Mouse (Mus musculus): ENCODE data around the gene Olfr548-ps1. TPM values are rescaled to one million over a fixed set of nuclear protein-coding genes. Genes with fewer than 3 reads are reported as not detected.

The Olfr548-ps1 gene
- total RNA-seq, 2 experiments from 2014 or later: not detected

- no peak for ATAC-seq (replicated peaks; ENCODE audit: poor library complexity, severe bottlenecking)
Measured at GRCm38 (mm10) chr7:102571142-102571541, 30.4 kb downstream of the Olfr548-ps1 start, which contains the start of gene Olfr550. TSS of gene Olfr550 (plus strand) at chr7:102571442.

GRCm38 (mm10) chr7:102573174-102573830, 32.6 kb downstream of the Olfr548-ps1 start:
- ATAC-seq (replicated peaks; ENCODE audit: poor library complexity, severe bottlenecking): no peak

GRCm38 (mm10) chr7:102575998-102576397, 35.3 kb downstream of the Olfr548-ps1 start:
- ATAC-seq (replicated peaks; ENCODE audit: poor library complexity, severe bottlenecking): no peak; the same call in 1 of the 2 replicates

GRCm38 (mm10) chr7:102591786-102592185, 51.1 kb downstream of the Olfr548-ps1 start, which contains the start of gene Olfr551:
TSS of gene Olfr551 (minus strand) at chr7:102591886.
- ATAC-seq (replicated peaks; ENCODE audit: poor library complexity, severe bottlenecking): no peak

Other genes starting within 250 kb of the Olfr548-ps1 start
- 171 and 252 TPM in 2 replicates for gene Rrm1, start 99.2 kb upstream of the Olfr548-ps1 start, total RNA-seq (2014; fragmentation: Nextera tagmentation)
- 642 and 757 TPM in 2 replicates for gene Rrm1, start 99.2 kb upstream of the Olfr548-ps1 start, total RNA-seq (2017)
- gene Olfr543, start 59.2 kb upstream of the Olfr548-ps1 start, total RNA-seq (2014; fragmentation: Nextera tagmentation): not detected in 2 replicates
- gene Olfr543, start 59.2 kb upstream of the Olfr548-ps1 start, total RNA-seq (2017): not detected in 2 replicates
- gene Olfr544, start 52.6 kb upstream of the Olfr548-ps1 start, total RNA-seq (2014; fragmentation: Nextera tagmentation): not detected in 2 replicates
- not detected in 2 replicates for gene Olfr544, start 52.6 kb upstream of the Olfr548-ps1 start, total RNA-seq (2017)
- not detected in 2 replicates for gene Olfr545, start 41.3 kb upstream of the Olfr548-ps1 start, total RNA-seq (2014; fragmentation: Nextera tagmentation)
- gene Olfr545, start 41.3 kb upstream of the Olfr548-ps1 start, total RNA-seq (2017): not detected in 2 replicates
- gene Olfr547, start 6.1 kb upstream of the Olfr548-ps1 start, total RNA-seq (2014; fragmentation: Nextera tagmentation): not detected in 2 replicates
- not detected in 2 replicates for gene Olfr547, start 6.1 kb upstream of the Olfr548-ps1 start, total RNA-seq (2017)
- not detected in 2 replicates for gene Olfr549, start 9.0 kb downstream of the Olfr548-ps1 start, total RNA-seq (2014; fragmentation: Nextera tagmentation)
- not detected in 2 replicates for gene Olfr549, start 9.0 kb downstream of the Olfr548-ps1 start, total RNA-seq (2017)
- 14.9 and 15.9 TPM in 2 replicates for gene Trim21, start 24.6 kb downstream of the Olfr548-ps1 start, total RNA-seq (2014; fragmentation: Nextera tagmentation)
- gene Trim21, start 24.6 kb downstream of the Olfr548-ps1 start, total RNA-seq (2017): 31.5 and 33.5 TPM in 2 replicates
- gene Olfr550, start 30.5 kb downstream of the Olfr548-ps1 start, total RNA-seq (2014; fragmentation: Nextera tagmentation): not detected in 2 replicates
- not detected in 2 replicates for gene Olfr550, start 30.5 kb downstream of the Olfr548-ps1 start, total RNA-seq (2017)
- gene Olfr551, start 51.0 kb downstream of the Olfr548-ps1 start, total RNA-seq (2014; fragmentation: Nextera tagmentation): not detected in 2 replicates
- gene Olfr551, start 51.0 kb downstream of the Olfr548-ps1 start, total RNA-seq (2017): not detected in 2 replicates
- not detected in 2 replicates for gene Olfr552, start 56.9 kb downstream of the Olfr548-ps1 start, total RNA-seq (2014; fragmentation: Nextera tagmentation)
- 0.09 TPM in 1 of 2 replicates, not detected in the other for gene Olfr552, start 56.9 kb downstream of the Olfr548-ps1 start, total RNA-seq (2017)
- not detected in 2 replicates for gene Olfr553, start 77.3 kb downstream of the Olfr548-ps1 start, total RNA-seq (2014; fragmentation: Nextera tagmentation)
- gene Olfr553, start 77.3 kb downstream of the Olfr548-ps1 start, total RNA-seq (2017): not detected in 2 replicates
- gene Olfr554, start 97.5 kb downstream of the Olfr548-ps1 start, total RNA-seq (2014; fragmentation: Nextera tagmentation): not detected in 2 replicates
- not detected in 2 replicates for gene Olfr554, start 97.5 kb downstream of the Olfr548-ps1 start, total RNA-seq (2017)
- gene Olfr555, start 117.9 kb downstream of the Olfr548-ps1 start, total RNA-seq (2014; fragmentation: Nextera tagmentation): not detected in 2 replicates
- gene Olfr555, start 117.9 kb downstream of the Olfr548-ps1 start, total RNA-seq (2017): not detected in 2 replicates
- gene Olfr556, start 124.0 kb downstream of the Olfr548-ps1 start, total RNA-seq (2014; fragmentation: Nextera tagmentation): not detected in 2 replicates
- not detected in 2 replicates for gene Olfr556, start 124.0 kb downstream of the Olfr548-ps1 start, total RNA-seq (2017)
- gene Trim68, start 146.4 kb downstream of the Olfr548-ps1 start, total RNA-seq (2014; fragmentation: Nextera tagmentation): 4.8 and 13.0 TPM in 2 replicates
- gene Trim68, start 146.4 kb downstream of the Olfr548-ps1 start, total RNA-seq (2017): 5.7 and 6.1 TPM in 2 replicates
- not detected in 2 replicates for gene Olfr557, start 155.0 kb downstream of the Olfr548-ps1 start, total RNA-seq (2014; fragmentation: Nextera tagmentation)
- not detected in 2 replicates for gene Olfr557, start 155.0 kb downstream of the Olfr548-ps1 start, total RNA-seq (2017)
- gene Olfr558, start 161.3 kb downstream of the Olfr548-ps1 start, total RNA-seq (2014; fragmentation: Nextera tagmentation): not detected in 2 replicates
- gene Olfr558, start 161.3 kb downstream of the Olfr548-ps1 start, total RNA-seq (2017): not detected in 2 replicates
- not detected in 2 replicates for gene Olfr33, start 178.2 kb downstream of the Olfr548-ps1 start, total RNA-seq (2014; fragmentation: Nextera tagmentation)
- gene Olfr33, start 178.2 kb downstream of the Olfr548-ps1 start, total RNA-seq (2017): not detected in 2 replicates
- gene Olfr559, start 186.6 kb downstream of the Olfr548-ps1 start, total RNA-seq (2014; fragmentation: Nextera tagmentation): not detected in 2 replicates
- gene Olfr559, start 186.6 kb downstream of the Olfr548-ps1 start, total RNA-seq (2017): not detected in 2 replicates
- gene Olfr560, start 218.5 kb downstream of the Olfr548-ps1 start, total RNA-seq (2014; fragmentation: Nextera tagmentation): not detected in 2 replicates
- gene Olfr560, start 218.5 kb downstream of the Olfr548-ps1 start, total RNA-seq (2017): not detected in 2 replicates
- not detected in 2 replicates for gene Olfr78, start 218.6 kb downstream of the Olfr548-ps1 start, total RNA-seq (2014; fragmentation: Nextera tagmentation)
- gene Olfr78, start 218.6 kb downstream of the Olfr548-ps1 start, total RNA-seq (2017): not detected in 2 replicates
- gene Olfr561, start 230.3 kb downstream of the Olfr548-ps1 start, total RNA-seq (2014; fragmentation: Nextera tagmentation): not detected in 2 replicates
- not detected in 2 replicates for gene Olfr561, start 230.3 kb downstream of the Olfr548-ps1 start, total RNA-seq (2017)